Mouse (Mus musculus): ENCODE measurements around the gene Arid3b.

Gene Arid3b

GRCm38 (mm10) chr9:57758528-57758927 is 78.1 kb downstream of the Arid3b start:
- intact Hi-C loops (cut with DNase I) = no loop called here

- intact Hi-C loops (cut with DNase I) = no loop called here
Observed at GRCm38 (mm10) chr9:57757578-57757977, 79.0 kb downstream of the Arid3b start.

GRCm38 (mm10) chr9:57750901-57751300 is 85.7 kb downstream of the Arid3b start:
- intact Hi-C loops (cut with DNase I) = no loop called here

- intact Hi-C loops (cut with DNase I) = no loop called here
Observed at GRCm38 (mm10) chr9:57748831-57749230, 87.8 kb downstream of the Arid3b start.

- intact Hi-C loops (cut with DNase I) = no loop called here
Observed at GRCm38 (mm10) chr9:57748137-57748536, 88.5 kb downstream of the Arid3b start.

- intact Hi-C loops (cut with DNase I) = no loop called here
Observed at GRCm38 (mm10) chr9:57747067-57747466, 89.5 kb downstream of the Arid3b start.

GRCm38 (mm10) chr9:57744462-57745091 is 92.0 kb downstream of the Arid3b start:
- intact Hi-C loops (cut with DNase I) = loop anchor here (1.0 to 5.0 kb wide), 2 partner anchors 42 to 84 kb away; no protein-coding TSS in a partner anchor

All from adrenal gland (tissue).